Mouse (Mus musculus) liver, embryonic 12.5 days (tissue): ENCODE data around the gene Lap3. TPM values are rescaled to one million over a fixed set of nuclear protein-coding genes. Genes with fewer than 3 reads are reported as not detected.
A peak's percentile ranks its signal among the peaks of the same experiment; 100 is the strongest.

ENCODE experiments used
- ATAC-seq: fragments of 200-750 bp; cut with Nextera tagmentation; 2 replicates; pipeline ENCODE4 v1.8.0; 2017; ENCODE audit warnings: moderate number of reproducible peaks, mild to moderate bottlenecking, moderate library complexity
- H3K27ac ChIP-seq: fragments of 300-500 bp; sonication (generic); 2 replicates; pipeline ENCODE4 v1.5.1; 2016; ENCODE audit warnings: mild to moderate bottlenecking
- H3K27me3 ChIP-seq: fragments of 300-500 bp; sonication (generic); replicated peaks from 2 replicates; pipeline ENCODE4 v1.6.1; 2016; ENCODE audit warnings: mild to moderate bottlenecking, moderate library complexity
- H3K36me3 ChIP-seq: fragments of 300-500 bp; sonication (generic); 2 replicates; pipeline ENCODE4 v1.6.1; 2016; ENCODE audit warnings: mild to moderate bottlenecking, moderate library complexity
- H3K4me1 ChIP-seq: fragments of 300-500 bp; sonication (generic); 2 replicates; pipeline ENCODE4 v1.6.1; 2016
- H3K4me2 ChIP-seq: fragments of 300-500 bp; sonication (generic); 2 replicates; pipeline ENCODE4 v1.6.1; 2016; ENCODE audit warnings: mild to moderate bottlenecking, moderate library complexity
- H3K4me3 ChIP-seq: fragments of 300-500 bp; sonication (generic); 2 replicates; pipeline ENCODE4 v1.5.1; 2016; ENCODE audit warnings: mild to moderate bottlenecking, moderate library complexity
- H3K9ac ChIP-seq: fragments of 300-500 bp; sonication (generic); 2 replicates; pipeline ENCODE4 v1.6.1; 2016; ENCODE audit warnings: mild to moderate bottlenecking, moderate library complexity
- H3K9me3 ChIP-seq: fragments of 300-500 bp; sonication (generic); replicated peaks from 2 replicates; pipeline ENCODE4 v1.6.1; 2016; ENCODE audit warnings: mild to moderate bottlenecking, moderate library complexity
- WGBS: fragments of 180-500 bp; shearing (Covaris S2); methylation state at CpG from one replicate; pipeline ENCODE4 v1.1.7; 2016; ENCODE audit not compliant: insufficient replicate concordance; 5-methylcytosine and 5-hydroxymethylcytosine counted together
- polyA plus RNA-seq: library from polyadenylated mRNA; unstranded; fragments of >200 nt; fragmentation: Nextera tagmentation; extraction: Ambion mirVana; gene quantifications from 2 replicates; pipeline ENCODE4 v1.2.1, GENCODE M21; 2016

Gene Lap3
- polyA plus RNA-seq, 1 experiment from 2014 or later: 69.0 TPM

DNA sequence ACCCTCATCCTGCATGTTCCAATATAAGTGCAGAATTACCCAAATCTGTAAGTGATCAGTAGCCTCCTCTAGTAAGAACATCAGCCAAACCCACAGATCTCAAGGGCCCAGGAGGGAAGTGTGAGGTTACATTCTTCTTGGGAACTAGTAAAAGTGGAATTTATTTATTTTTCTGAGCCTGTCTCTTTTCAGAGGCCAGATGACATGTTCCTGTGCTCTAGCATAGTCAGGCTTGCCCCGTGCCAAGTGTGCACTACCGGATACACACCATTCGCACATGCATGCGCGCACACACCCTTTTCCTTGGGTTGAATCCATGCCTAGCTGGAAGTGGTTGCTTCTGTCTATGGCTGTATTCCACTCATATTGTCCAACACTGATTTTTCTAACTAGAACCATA lies 17.4 kb upstream of the Lap3 start:
- no peaks in the 10 kb centered on the region for H3K4me1 ChIP-seq
- no peak overlapping the region for H3K4me2 ChIP-seq
- H3K4me3 ChIP-seq: no peak overlapping the region
- H3K27ac ChIP-seq: no peak overlapping the region
- WGBS: 79% methylated on average over 5 of the region's 5 CpGs
- ATAC-seq: no peak
- no peaks in the 10 kb centered on the region for H3K36me3 ChIP-seq
- peaks cover 9% of the 10 kb centered on the region for H3K27me3 ChIP-seq
- no peaks in the 10 kb centered on the region for H3K9me3 ChIP-seq
- H3K9ac ChIP-seq: no peak overlapping the region

DNA sequence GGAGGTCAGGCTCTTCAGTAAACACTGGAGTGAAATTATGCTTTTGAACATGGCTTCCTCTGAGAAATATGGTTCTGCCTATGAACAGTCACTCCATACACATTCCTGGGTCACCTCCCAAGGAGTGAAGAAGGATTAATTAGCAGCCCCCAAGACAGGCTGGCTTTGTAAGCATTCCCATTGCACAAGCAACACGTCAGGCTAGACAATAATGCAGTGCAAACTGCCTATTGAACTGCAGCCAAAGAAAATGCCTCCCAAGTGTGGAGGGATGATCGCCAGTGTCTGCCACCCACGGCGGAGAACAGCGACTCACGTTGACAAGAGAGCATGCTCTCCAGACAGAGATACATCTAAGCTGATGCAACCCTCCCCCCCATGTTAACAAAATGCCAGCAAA lies 16.9 kb upstream of the Lap3 start:
- no peak overlapping the region for H3K4me3 ChIP-seq
- no peaks in the 10 kb centered on the region for H3K9me3 ChIP-seq
- peaks cover 9% of the 10 kb centered on the region for H3K27me3 ChIP-seq
- no peaks in the 10 kb centered on the region for H3K36me3 ChIP-seq
- H3K4me2 ChIP-seq: no peak overlapping the region
- no peaks in the 10 kb centered on the region for H3K4me1 ChIP-seq
- no peak for ATAC-seq
- H3K9ac ChIP-seq: no peak overlapping the region
- 61% methylated on average over 6 of the region's 6 CpGs for WGBS
- no peak overlapping the region for H3K27ac ChIP-seq

DNA sequence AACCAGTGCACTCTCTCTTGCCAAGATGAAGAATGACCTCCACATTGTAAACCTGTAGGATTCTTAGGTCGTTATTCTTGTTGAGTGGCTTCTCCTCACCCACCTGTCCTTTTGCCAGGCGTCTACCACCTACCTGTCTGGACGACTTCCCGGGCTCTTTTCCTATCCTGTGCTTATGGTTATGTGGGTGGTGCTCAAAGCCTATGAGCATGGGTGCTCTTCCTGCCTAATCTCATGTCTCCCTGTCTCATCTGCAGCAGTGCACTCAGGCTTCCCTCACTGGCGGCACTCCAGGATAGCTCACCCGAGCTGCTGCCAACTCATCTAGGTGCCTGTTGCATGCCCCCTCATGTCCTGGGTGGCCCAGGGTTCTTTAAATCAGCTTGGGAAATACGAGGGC lies 15.6 kb upstream of the Lap3 start:
- Histone ChIP-seq H3K27ac (no peak overlapping the region), H3K4me3 (no peak overlapping the region), H3K36me3 (no peaks in the 10 kb centered on the region), H3K9ac (no peak overlapping the region), H3K4me1 (no peaks in the 10 kb centered on the region), H3K4me2 (no peak overlapping the region), H3K9me3 (no peaks in the 10 kb centered on the region), H3K27me3 (peaks cover 9% of the 10 kb centered on the region)
- WGBS: 64% methylated on average over 7 of the region's 7 CpGs
- ATAC-seq: no peak

DNA sequence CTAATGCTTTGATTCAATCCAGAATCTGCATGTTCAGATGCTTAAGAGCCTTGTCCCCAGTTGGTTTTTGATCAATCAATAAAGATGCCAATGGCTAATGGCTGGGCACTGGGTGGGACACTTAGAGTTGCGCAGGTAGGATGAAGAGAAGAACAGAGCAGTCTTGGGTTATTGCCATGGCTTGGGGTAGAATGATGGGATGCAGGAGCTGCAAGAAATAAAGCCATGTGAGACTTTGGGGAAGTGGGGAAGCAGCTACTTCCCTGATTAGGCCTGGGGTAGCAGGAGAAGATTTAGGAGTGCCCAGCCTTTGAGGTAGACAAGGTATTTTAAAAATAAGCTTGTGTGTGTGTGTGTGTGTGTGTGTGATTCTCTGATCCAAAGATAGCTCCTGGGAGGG lies 13.1 kb upstream of the Lap3 start:
- WGBS: 66% methylated on average over 1 of the region's 1 CpGs
- no peak for ATAC-seq
- Histone ChIP-seq H3K9me3 (no peaks in the 10 kb centered on the region), H3K9ac (no peak overlapping the region), H3K36me3 (no peaks in the 10 kb centered on the region), H3K27ac (no peak overlapping the region), H3K4me2 (no peak overlapping the region), H3K4me1 (no peaks in the 10 kb centered on the region), H3K27me3 (peaks cover 9% of the 10 kb centered on the region), H3K4me3 (no peak overlapping the region)

DNA sequence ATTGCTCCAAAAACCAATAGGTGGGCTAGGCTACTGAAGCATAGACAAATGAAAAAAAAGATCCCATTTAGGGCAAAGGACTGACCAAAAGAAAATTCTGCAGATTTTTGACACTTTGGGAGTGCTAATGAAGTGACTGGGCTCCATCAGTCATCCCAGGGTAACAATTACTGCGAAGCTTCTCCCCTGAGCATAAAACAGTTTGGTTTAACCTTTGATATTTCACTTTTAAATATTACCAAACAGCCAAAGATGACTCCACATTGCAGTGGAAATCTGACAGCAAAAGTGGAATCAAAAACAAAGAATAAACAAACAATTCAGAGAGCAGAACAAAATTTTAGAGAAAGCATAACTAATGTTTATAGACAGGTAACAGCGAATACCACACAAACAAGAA lies 12.0 kb upstream of the Lap3 start:
- H3K9ac ChIP-seq: no peak overlapping the region
- no peaks in the 10 kb centered on the region for H3K36me3 ChIP-seq
- no peak overlapping the region for H3K4me2 ChIP-seq
- WGBS: 60% methylated on average over 2 of the region's 2 CpGs
- peaks cover 9% of the 10 kb centered on the region for H3K27me3 ChIP-seq
- no peak overlapping the region for H3K27ac ChIP-seq
- no peak overlapping the region for H3K4me3 ChIP-seq
- no peaks in the 10 kb centered on the region for H3K9me3 ChIP-seq
- no peak for ATAC-seq
- H3K4me1 ChIP-seq: no peaks in the 10 kb centered on the region

DNA sequence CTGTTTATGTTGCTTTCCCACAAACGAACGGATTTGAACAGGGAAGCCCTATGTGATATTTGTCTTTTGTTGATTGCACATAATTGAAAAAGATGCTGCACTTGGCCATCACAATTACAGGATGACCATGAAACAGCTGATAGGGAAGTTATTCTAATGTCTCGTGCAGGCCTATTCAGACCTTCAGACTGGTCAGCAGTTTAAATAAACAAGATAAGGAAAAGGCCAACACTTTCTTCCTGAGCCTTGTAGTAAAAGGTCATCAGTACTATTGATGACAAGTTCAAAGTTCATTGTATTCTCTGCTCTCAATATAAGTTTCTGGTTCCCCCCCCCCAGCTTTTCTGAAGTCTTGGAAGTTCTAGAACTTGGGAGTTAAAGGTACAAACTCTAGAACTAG lies 10.6 kb upstream of the Lap3 start:
- H3K4me3 ChIP-seq: no peak overlapping the region
- 61% methylated on average over 3 of the region's 3 CpGs for WGBS
- no peak overlapping the region for H3K4me2 ChIP-seq
- no peak overlapping the region for H3K9ac ChIP-seq
- H3K27me3 ChIP-seq: peaks cover 12% of the 10 kb centered on the region
- no peak overlapping the region for H3K27ac ChIP-seq
- no peak for ATAC-seq
- no peaks in the 10 kb centered on the region for H3K9me3 ChIP-seq
- H3K36me3 ChIP-seq: no peaks in the 10 kb centered on the region
- no peaks in the 10 kb centered on the region for H3K4me1 ChIP-seq

DNA sequence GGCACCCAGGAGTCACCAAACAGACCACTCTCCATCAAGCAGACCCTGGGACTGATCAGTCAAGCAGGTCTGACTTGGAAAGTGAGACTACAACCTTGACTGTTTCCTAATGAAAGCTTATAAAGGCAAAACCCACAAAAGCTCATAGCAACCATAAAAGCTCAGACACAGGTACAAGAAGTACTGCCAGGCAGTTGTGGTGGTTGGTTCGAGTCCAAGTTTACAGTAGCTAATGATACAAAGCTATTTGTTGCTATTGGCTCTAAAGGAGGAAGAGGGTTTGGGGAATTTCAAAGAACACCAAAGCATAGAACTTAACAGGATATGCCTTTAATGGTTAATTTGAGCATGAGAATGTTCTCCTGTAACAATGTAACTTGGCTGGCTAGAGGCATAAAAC lies 9.5 kb upstream of the Lap3 start:
- no peaks in the 10 kb centered on the region for H3K9me3 ChIP-seq
- peaks cover 11% of the 10 kb centered on the region; the same call in 1 of the 2 replicates for H3K27me3 ChIP-seq
- no peak overlapping the region for H3K4me3 ChIP-seq
- H3K36me3 ChIP-seq: no peaks in the 10 kb centered on the region
- ATAC-seq: no peak
- no peak overlapping the region for H3K4me2 ChIP-seq
- WGBS: 60% methylated on average over 1 of the region's 1 CpGs
- no peaks in the 10 kb centered on the region for H3K4me1 ChIP-seq
- H3K9ac ChIP-seq: no peak overlapping the region
- no peak overlapping the region for H3K27ac ChIP-seq

DNA sequence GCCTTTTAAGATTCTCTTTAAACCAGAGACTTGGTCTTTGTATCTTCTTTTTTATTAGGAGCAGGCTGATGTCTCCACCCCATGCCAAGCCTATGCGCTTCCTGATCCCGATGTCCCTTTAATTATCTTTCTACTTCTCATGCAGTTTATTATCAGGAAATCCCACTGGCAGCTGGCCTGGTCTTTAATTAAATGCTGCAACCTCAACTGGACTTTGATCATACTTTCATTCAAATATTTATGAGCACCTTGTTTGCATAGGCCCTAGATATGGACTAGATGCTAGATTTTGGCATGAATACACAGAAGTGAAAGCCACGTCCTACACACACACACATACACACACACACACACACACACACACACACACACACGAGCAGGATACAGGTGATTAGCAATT lies 1.4 kb upstream of the Lap3 start:
- H3K36me3 ChIP-seq: peaks cover 16% of the 10 kb centered on the region
- no peaks in the 10 kb centered on the region for H3K9me3 ChIP-seq
- no peak overlapping the region for H3K27ac ChIP-seq
- no peak overlapping the region for H3K4me2 ChIP-seq
- no peak for ATAC-seq
- peaks cover 18% of the 10 kb centered on the region; the same call in 1 of the 2 replicates for H3K27me3 ChIP-seq
- H3K9ac ChIP-seq: no peak overlapping the region
- H3K4me1 ChIP-seq: peaks cover 25% of the 10 kb centered on the region
- no peak overlapping the region for H3K4me3 ChIP-seq
- WGBS: 56% methylated on average over 4 of the region's 4 CpGs

DNA sequence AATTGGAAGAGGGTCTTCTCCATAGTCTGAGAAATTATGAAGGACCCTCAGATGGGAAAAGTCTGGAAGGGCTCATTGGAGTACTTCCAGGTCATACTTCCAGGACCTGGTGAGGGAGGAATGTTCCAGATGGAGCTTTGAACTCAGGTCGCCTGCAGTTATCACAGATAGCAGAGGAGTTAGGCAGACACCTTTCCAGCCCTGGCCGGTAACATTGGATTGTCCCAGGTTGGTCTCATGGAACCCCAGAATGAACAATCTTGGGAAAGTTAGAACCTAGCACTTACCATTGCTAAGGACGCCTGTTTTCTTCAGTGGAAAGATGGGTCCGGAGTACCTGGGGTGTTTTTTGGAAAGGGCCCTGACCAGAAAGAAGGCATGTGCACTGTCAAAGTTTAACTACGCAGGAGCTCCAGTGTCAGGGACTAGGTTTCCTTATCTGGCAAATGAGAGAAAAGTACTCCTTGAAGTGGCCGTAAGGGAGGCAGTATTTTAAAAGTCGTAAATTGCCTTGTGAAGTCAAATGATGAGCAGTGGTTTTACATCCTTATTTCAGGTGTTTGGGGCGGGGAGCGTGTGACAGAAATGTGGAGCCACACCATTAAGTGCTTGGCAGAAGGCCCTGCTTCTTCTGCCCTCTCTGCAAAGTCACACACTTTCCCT lies 1.1 kb downstream of the Lap3 start:
- Histone ChIP-seq H3K4me1 (peaks cover 25% of the 10 kb centered on the region), H3K36me3 (peaks cover 40% of the 10 kb centered on the region), H3K9me3 (no peaks in the 10 kb centered on the region), H3K27ac (no peak overlapping the region), H3K9ac (peak overlapping the region; percentile 77), H3K4me3 (peak overlapping the region; percentile 71), H3K4me2 (peak overlapping the region; percentile 95), H3K27me3 (peaks cover 10% of the 10 kb centered on the region; the same call in 1 of the 2 replicates)
- no peak for ATAC-seq
- WGBS: 46% methylated on average over 9 of the region's 9 CpGs

DNA sequence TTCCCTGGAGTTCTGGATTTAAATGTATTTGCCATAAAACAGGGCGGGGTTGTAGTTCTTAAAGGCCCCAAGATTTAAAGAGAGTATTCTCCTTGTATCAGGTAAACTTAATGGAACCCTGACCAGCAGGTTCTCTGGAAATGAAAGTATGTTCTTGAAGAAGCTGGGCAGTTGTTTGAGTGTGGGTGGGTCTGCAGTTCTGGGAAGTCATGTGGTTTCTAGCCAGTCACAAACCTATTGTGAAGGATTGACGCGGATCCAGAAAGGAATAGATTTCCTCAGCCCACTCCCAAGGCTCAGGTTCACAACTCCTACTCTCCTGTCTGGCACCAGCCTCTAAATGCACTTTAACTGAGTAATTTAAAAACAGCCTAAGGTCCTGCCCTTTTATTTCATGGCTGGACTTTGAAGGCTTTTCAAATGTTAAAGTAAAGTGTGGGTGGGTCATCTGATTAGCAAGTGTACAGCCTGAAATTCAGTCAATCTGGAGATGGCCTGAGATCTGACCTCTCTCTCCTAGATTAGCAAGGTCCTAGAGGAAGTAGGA lies 2.3 kb downstream of the Lap3 start:
- H3K4me3 ChIP-seq: no peak overlapping the region
- ATAC-seq: no peak
- 81% methylated on average over 3 of the region's 3 CpGs for WGBS
- no peaks in the 10 kb centered on the region for H3K9me3 ChIP-seq
- H3K27ac ChIP-seq: no peak overlapping the region
- H3K36me3 ChIP-seq: peaks cover 51% of the 10 kb centered on the region
- peaks cover 9% of the 10 kb centered on the region; the same call in 1 of the 2 replicates for H3K27me3 ChIP-seq
- H3K4me1 ChIP-seq: peaks cover 25% of the 10 kb centered on the region
- H3K4me2 ChIP-seq: no peak overlapping the region
- no peak overlapping the region for H3K9ac ChIP-seq

DNA sequence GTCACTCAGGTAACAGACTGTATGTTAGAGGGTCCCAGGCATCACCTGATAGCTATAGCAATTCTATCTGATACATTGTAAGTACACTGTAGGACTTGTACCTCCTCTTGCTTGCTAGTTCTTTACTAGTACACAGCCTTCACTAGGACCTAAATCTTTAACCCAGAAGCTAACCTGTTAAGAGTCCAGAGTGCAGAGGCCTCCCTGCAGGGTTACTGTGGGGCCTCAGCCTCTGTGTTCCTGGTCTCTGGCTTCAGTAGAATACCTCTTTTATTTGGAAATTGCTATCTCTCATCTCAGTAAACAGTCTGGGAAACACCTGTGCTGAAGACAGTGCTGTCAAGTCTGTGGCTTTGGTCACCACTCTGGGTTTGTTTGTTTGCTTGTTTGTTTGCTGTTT lies 2.9 kb downstream of the Lap3 start:
- Histone ChIP-seq H3K4me1 (peaks cover 25% of the 10 kb centered on the region), H3K4me2 (no peak overlapping the region), H3K36me3 (peaks cover 55% of the 10 kb centered on the region), H3K9ac (no peak overlapping the region), H3K27me3 (peaks cover 6% of the 10 kb centered on the region; the same call in 1 of the 2 replicates), H3K4me3 (no peak overlapping the region), H3K27ac (no peak overlapping the region), H3K9me3 (no peaks in the 10 kb centered on the region)
- ATAC-seq: no peak

DNA sequence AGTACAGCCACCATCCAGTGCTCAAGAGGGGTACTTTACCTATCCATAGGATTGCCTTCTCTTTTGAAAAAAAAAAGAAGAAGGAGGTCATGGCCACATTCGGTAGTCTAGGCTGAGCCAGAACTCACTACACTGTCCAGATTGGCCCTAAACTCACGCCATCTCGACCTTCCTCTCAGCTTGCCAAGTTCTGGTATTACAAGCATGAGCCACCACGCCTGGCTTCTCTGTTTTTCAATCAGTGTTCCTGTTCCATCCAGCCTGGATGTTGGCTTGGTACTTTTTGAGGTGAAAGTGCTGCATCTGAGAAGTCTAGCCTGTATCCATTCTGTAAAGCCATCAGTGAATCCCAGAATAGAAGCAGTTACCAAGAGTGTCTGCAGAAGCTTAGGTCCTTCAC lies 3.3 kb downstream of the Lap3 start:
- Histone ChIP-seq H3K36me3 (peaks cover 58% of the 10 kb centered on the region), H3K4me1 (peaks cover 25% of the 10 kb centered on the region), H3K9ac (no peak overlapping the region), H3K27me3 (peaks cover 4% of the 10 kb centered on the region; the same call in 1 of the 2 replicates), H3K4me3 (no peak overlapping the region), H3K4me2 (no peak overlapping the region), H3K27ac (no peak overlapping the region), H3K9me3 (no peaks in the 10 kb centered on the region)
- ATAC-seq: no peak
- WGBS: 73% methylated on average over 4 of the region's 4 CpGs
